Comparison of ENCODE assay signal across 8 mouse cellular contexts in genomic region chr10:59900174-59900435, GRCm38 (mm10). TPM values are rescaled to one million over a fixed set of nuclear protein-coding genes. Genes with fewer than 3 reads are reported as not detected.
DNase-seq lines count a peak whose midpoint lies in the region; ATAC-seq and TF ChIP-seq lines count a peak whose summit lies in the region.

No protein-coding gene starts in this region.

- intact Hi-C loops in heart, postnatal 14 days (cut with DNase I), result no loop called here

- no peak for TF ChIP-seq EP300 in ES-Bruce4 (IDR thresholded peaks at IDR 0.05; ENCODE audit: insufficient read depth, low read depth, low read length)
- no peak for TF ChIP-seq EP300 in liver, postnatal 0 days (IDR thresholded peaks at IDR 0.05; ENCODE audit: low read depth)

- H3K27ac ChIP-seq in heart, embryonic 11.5 days (ENCODE audit: low read depth, low read length), result peak overlapping the region; percentile 98
- peak overlapping the region; percentile 72 for H3K27ac ChIP-seq in ES-Bruce4 (ENCODE audit: insufficient read depth, low read length)
- H3K27ac ChIP-seq in forebrain, embryonic 16.5 days (ENCODE audit: low read length), result peak overlapping the region; percentile 98
- peak overlapping the region; percentile 94 for H3K27ac ChIP-seq in liver, postnatal 0 days (ENCODE audit: low read depth)

- TF ChIP-seq CTCF in ES-Bruce4 (IDR thresholded peaks at IDR 0.05; ENCODE audit: low read depth, low read length), result no peak
- TF ChIP-seq CTCF in liver, postnatal 0 days (IDR thresholded peaks at IDR 0.05; ENCODE audit: low read depth), result no peak

- no peak for ATAC-seq in heart, embryonic 11.5 days (replicated peaks; ENCODE audit: insufficient number of reproducible peaks, low FRiP score, low TSS enrichment)
- no peak for ATAC-seq in forebrain, embryonic 16.5 days
- ATAC-seq in liver, postnatal 0 days, result no peak

- no peaks in the 10 kb centered on the region for H3K9me3 ChIP-seq in heart, embryonic 11.5 days (replicated peaks; ENCODE audit: control insufficient read depth, low read length)
- no peaks in the 10 kb centered on the region for H3K9me3 ChIP-seq in ES-Bruce4 (replicated peaks; ENCODE audit: control insufficient read depth, insufficient read depth, low read length, poor library complexity, severe bottlenecking)
- H3K9me3 ChIP-seq in forebrain, embryonic 16.5 days (ENCODE audit: control insufficient read depth, low read length), result no peaks in the 10 kb centered on the region
- no peaks in the 10 kb centered on the region for H3K9me3 ChIP-seq in liver, postnatal 0 days (ENCODE audit: low read length)

- H3K27me3 ChIP-seq in heart, embryonic 11.5 days (ENCODE audit: control insufficient read depth, insufficient read depth, low read length), result no peaks in the 10 kb centered on the region
- no peaks in the 10 kb centered on the region for H3K27me3 ChIP-seq in ES-Bruce4 (ENCODE audit: control insufficient read depth, insufficient read depth, low read length, poor library complexity, severe bottlenecking)
- no peaks in the 10 kb centered on the region for H3K27me3 ChIP-seq in forebrain, embryonic 16.5 days (replicated peaks; ENCODE audit: control insufficient read depth, insufficient read depth, low read length)
- H3K27me3 ChIP-seq in liver, postnatal 0 days (ENCODE audit: insufficient read depth, low read length), result no peaks in the 10 kb centered on the region

- peaks cover 9% of the 10 kb centered on the region; the same call in 1 of the 2 replicates for H3K36me3 ChIP-seq in heart, embryonic 11.5 days (ENCODE audit: control insufficient read depth, insufficient read depth, low read length)
- H3K36me3 ChIP-seq in ES-Bruce4 (ENCODE audit: control insufficient read depth, insufficient read depth, low read length, poor library complexity, severe bottlenecking), result no peaks in the 10 kb centered on the region
- H3K36me3 ChIP-seq in forebrain, embryonic 16.5 days (ENCODE audit: control insufficient read depth, insufficient read depth), result no peaks in the 10 kb centered on the region
- H3K36me3 ChIP-seq in liver, postnatal 0 days (replicated peaks; ENCODE audit: insufficient read depth, low read length), result peaks cover 36% of the 10 kb centered on the region

- H3K4me1 ChIP-seq in heart, embryonic 11.5 days (ENCODE audit: control insufficient read depth, insufficient read depth, low read length), result peaks cover 46% of the 10 kb centered on the region
- H3K4me1 ChIP-seq in ES-Bruce4 (ENCODE audit: control insufficient read depth, insufficient read depth, low read length), result peaks cover 15% of the 10 kb centered on the region
- H3K4me1 ChIP-seq in forebrain, embryonic 16.5 days (replicated peaks; ENCODE audit: control insufficient read depth, insufficient read depth, low read length), result peaks cover 63% of the 10 kb centered on the region
- H3K4me1 ChIP-seq in liver, postnatal 0 days (ENCODE audit: insufficient read depth), result peaks cover 47% of the 10 kb centered on the region

- 57% methylated on average over 4 of the region's 4 CpGs for WGBS in heart, embryonic 11.5 days (ENCODE audit: insufficient replicate concordance)
- WGBS in forebrain, embryonic 16.5 days, result 14% methylated on average over 4 of the region's 4 CpGs
- WGBS in liver, postnatal 0 days (ENCODE audit: insufficient replicate concordance), result 43% methylated on average over 4 of the region's 4 CpGs

- peak overlapping the region; percentile 59 for H3K4me2 ChIP-seq in heart, embryonic 11.5 days
- H3K4me2 ChIP-seq in forebrain, embryonic 16.5 days (ENCODE audit: low read length), result peak overlapping the region; percentile 31
- peak overlapping the region; percentile 75 for H3K4me2 ChIP-seq in liver, postnatal 0 days (ENCODE audit: low read depth, low read length)

- no peak for TF ChIP-seq POLR2A in ES-Bruce4 (IDR thresholded peaks at IDR 0.05; ENCODE audit: insufficient read depth, low read length)

- DNase-seq in heart, postnatal 14 days, result no peak
- DNase-seq in liver, postnatal 0 days, result no peak
- no peak for DNase-seq in T-cell, adult 2 months (ENCODE audit: low spot score)
- DNase-seq in retina, embryonic 14.5 days (ENCODE audit: low spot score), result no peak
- DNase-seq in frontal cortex, postnatal 10 days (ENCODE audit: low spot score in 2 of 2), result no peak

- no peak overlapping the region; the same call in 1 of the 2 replicates for H3K4me3 ChIP-seq in heart, embryonic 11.5 days (ENCODE audit: low read depth, low read length)
- H3K4me3 ChIP-seq in ES-Bruce4 (ENCODE audit: low read depth, low read length), result peak overlapping the region; percentile 4; the same call in 1 of the 2 replicates
- no peak overlapping the region for H3K4me3 ChIP-seq in forebrain, embryonic 16.5 days (replicated peaks; ENCODE audit: low read length)
- peak overlapping the region; percentile 14; the same call in 1 of the 2 replicates for H3K4me3 ChIP-seq in liver, postnatal 0 days (ENCODE audit: low read depth, low read length)

- H3K9ac ChIP-seq in heart, embryonic 11.5 days (ENCODE audit: low read depth, low read length), result peak overlapping the region; percentile 74
- H3K9ac ChIP-seq in ES-Bruce4 (ENCODE audit: low read depth, poor library complexity, severe bottlenecking), result 0 out of 2 replicates have a peak overlapping the region, but pooled peaks have one; percentile 5
- H3K9ac ChIP-seq in forebrain, embryonic 16.5 days (replicated peaks; ENCODE audit: low read depth, low read length), result peak overlapping the region; percentile 48
- H3K9ac ChIP-seq in liver, postnatal 0 days (replicated peaks), result peak overlapping the region; percentile 70

RNA-seq across cellular contexts. Expression of gene Dnajb12, which starts 20.7 kb away (rescaled TPM):
- polyA plus RNA-seq in heart, embryonic 11.5 days (2014; fragmentation: Nextera tagmentation; extraction: Ambion mirVana), result 30.3 and 31.3 TPM in 2 replicates
- 10 to 100 TPM; 34.7 to 35.7 TPM for total RNA-seq in heart, postnatal 14 days (2021)
- polyA plus RNA-seq in ES-Bruce4 (2011; ENCODE audit: insufficient read depth, insufficient read length, low read depth, missing spikeins), result 29.3 and 29.6 TPM in 2 replicates
- polyA plus RNA-seq in forebrain, embryonic 16.5 days (2015; fragmentation: Nextera tagmentation; extraction: Ambion mirVana), result 18.5 and 21.2 TPM in 2 replicates
- polyA plus RNA-seq in liver, postnatal 0 days (2015; fragmentation: Nextera tagmentation; extraction: Ambion mirVana), result 15.5 and 17.0 TPM in 2 replicates

RNA-seq across cellular contexts. Expression of gene Ddit4, which starts 51.5 kb away (rescaled TPM):
- 1.9 and 3.4 TPM in 2 replicates for polyA plus RNA-seq in heart, embryonic 11.5 days (2014; fragmentation: Nextera tagmentation; extraction: Ambion mirVana)
- 100 to 1,000 TPM; 188 to 191 TPM for total RNA-seq in heart, postnatal 14 days (2021)
- 172 and 176 TPM in 2 replicates for polyA plus RNA-seq in ES-Bruce4 (2011; ENCODE audit: insufficient read depth, insufficient read length, low read depth, missing spikeins)
- polyA plus RNA-seq in forebrain, embryonic 16.5 days (2015; fragmentation: Nextera tagmentation; extraction: Ambion mirVana), result 75.5 and 79.6 TPM in 2 replicates
- polyA plus RNA-seq in liver, postnatal 0 days (2015; fragmentation: Nextera tagmentation; extraction: Ambion mirVana), result 3.6 and 5.2 TPM in 2 replicates

Comparison
In these comparisons a context has a peak if more than half of its experiments do, and no peak if none do; other contexts are left out.
1. H3K4me3 ChIP-seq: peak in ES-Bruce4 (single experiment) and liver, postnatal 0 days (single experiment); none in heart, embryonic 11.5 days (single experiment) and forebrain, embryonic 16.5 days (single experiment).
2. H3K9ac ChIP-seq: peak in every context shown above with its lines; median percentile 74 in heart, embryonic 11.5 days; 70 in liver, postnatal 0 days; 48 in forebrain, embryonic 16.5 days; 5 in ES-Bruce4.
3. RNA of gene Ddit4, which starts 51.5 kb away (polyA plus RNA-seq): 172 to 176 TPM in ES-Bruce4 and 75.5 to 79.6 TPM in forebrain, embryonic 16.5 days; 3.6 to 5.2 TPM in liver, postnatal 0 days and 1.9 to 3.4 TPM in heart, embryonic 11.5 days; every median in the first group is over 10 times any median in the second.
4. Peak in every context shown above with its lines, with median percentiles within 50 percentile points of each other: H3K27ac ChIP-seq and H3K4me2 ChIP-seq.